Mouse (Mus musculus) liver, embryonic 16.5 days (tissue): Measurements from ENCODE around the gene Plau. TPM values are rescaled to one million over a fixed set of nuclear protein-coding genes. Genes with fewer than 3 reads are reported as not detected.
A peak's percentile ranks its signal among the peaks of the same experiment; 100 is the strongest.

Experiments
- ATAC-seq: fragments of 200-750 bp; cut with Nextera tagmentation; 2 replicates; pipeline ENCODE4 v1.8.0; 2017; ENCODE audit warnings: low read depth, mild to moderate bottlenecking, moderate number of reproducible peaks, moderate library complexity
- H3K27ac ChIP-seq: fragments of 300-500 bp; sonication (generic); 2 replicates; pipeline ENCODE4 v1.5.1; 2014; ENCODE audit warnings: mild to moderate bottlenecking, low read length
- H3K27me3 ChIP-seq: fragments of 300-500 bp; sonication (generic); 2 replicates; pipeline ENCODE4 v1.6.1; 2014; ENCODE audit warnings: low read depth, low read length, mixed read lengths; ENCODE audit not compliant: control insufficient read depth, insufficient read depth
- H3K36me3 ChIP-seq: fragments of 300-500 bp; sonication (generic); 2 replicates; pipeline ENCODE4 v1.6.1; 2014; ENCODE audit warnings: mild to moderate bottlenecking; ENCODE audit not compliant: control insufficient read depth, insufficient read depth
- H3K4me1 ChIP-seq: fragments of 300-500 bp; sonication (generic); 2 replicates; pipeline ENCODE4 v1.6.1; 2014; ENCODE audit warnings: low read depth, low read length, mixed read lengths; ENCODE audit not compliant: control insufficient read depth
- H3K4me2 ChIP-seq: fragments of 300-500 bp; sonication (generic); 2 replicates; pipeline ENCODE4 v1.6.1; 2014; ENCODE audit warnings: low read depth, low read length, mixed read lengths
- H3K4me3 ChIP-seq: fragments of 300-500 bp; sonication (generic); 2 replicates; pipeline ENCODE4 v1.5.1; 2014; ENCODE audit warnings: low read depth, mild to moderate bottlenecking, low read length
- H3K9ac ChIP-seq: fragments of 300-500 bp; sonication (generic); 2 replicates; pipeline ENCODE4 v1.6.1; 2014; ENCODE audit warnings: low read depth, low read length
- H3K9me3 ChIP-seq: fragments of 300-500 bp; sonication (generic); replicated peaks from 2 replicates; pipeline ENCODE4 v1.6.1; 2016; ENCODE audit warnings: low read length; ENCODE audit not compliant: control insufficient read depth
- WGBS: fragments of 180-500 bp; shearing (Covaris S2); extraction: QIAGEN DNeasy Blood & Tissue Kit; methylation state at CpG from one replicate; pipeline ENCODE4 v1.1.7; 2014; ENCODE audit not compliant: insufficient replicate concordance; 5-methylcytosine and 5-hydroxymethylcytosine counted together
- polyA plus RNA-seq: library from polyadenylated mRNA; unstranded; fragments of >200 nt; fragmentation: Nextera tagmentation; extraction: Ambion mirVana; gene quantifications from 2 replicates; pipeline ENCODE4 v1.2.1, GENCODE M21; 2015

Plau gene
- polyA plus RNA-seq: 0.91 and 1.2 TPM in 2 replicates

DNA sequence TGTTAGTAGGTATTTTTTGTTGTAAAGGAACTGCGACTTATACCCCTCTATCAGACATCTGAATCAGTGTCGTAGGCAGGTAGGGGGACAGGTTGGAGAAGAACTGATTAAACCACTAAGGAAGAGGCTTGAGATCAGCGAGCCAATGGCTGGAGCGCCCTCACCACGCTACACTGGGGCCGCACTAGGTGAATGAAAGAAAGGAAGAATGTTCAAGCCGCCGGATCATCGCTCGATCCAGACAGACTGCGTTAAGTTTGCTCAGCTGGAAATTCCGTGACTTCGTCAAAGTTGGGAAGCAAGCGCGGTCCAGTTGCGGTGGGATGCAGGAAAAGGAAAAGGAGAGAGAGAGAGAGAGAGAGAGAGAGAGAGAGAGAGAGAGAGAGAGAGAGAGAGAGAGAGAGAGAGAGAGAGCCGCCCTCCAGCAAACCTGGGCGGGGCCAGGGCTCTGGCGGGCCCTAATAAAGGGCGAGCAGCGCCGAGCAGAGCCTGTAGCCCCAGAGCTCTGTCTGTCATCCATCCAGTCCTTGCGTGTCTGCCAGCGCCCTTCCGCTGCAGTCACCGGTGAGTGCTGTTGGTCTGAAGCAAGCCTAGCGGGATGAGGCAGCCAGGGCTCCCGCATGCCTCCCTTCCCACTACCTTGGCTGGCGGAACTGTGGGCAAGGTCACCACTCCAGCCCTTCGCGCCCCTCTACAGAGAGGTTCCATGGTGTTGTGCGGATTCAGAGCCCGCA lies at the start of gene Plau:
Gene Plau (plus strand): TSS at position 490 of the 734 bp plus-strand sequence.
- Histone ChIP-seq H3K4me2 (peak within 1 kb of the TSS; percentile 65), H3K9me3 (no peaks in the 10 kb centered on the region), H3K9ac (peak within 1 kb of the TSS; percentile 48), H3K36me3 (no peaks in the 10 kb centered on the region), H3K27ac (no peak within 1 kb of the TSS), H3K27me3 (peaks cover 4% of the 10 kb centered on the region; the same call in 1 of the 2 replicates), H3K4me1 (no peaks in the 10 kb centered on the region), H3K4me3 (peak within 1 kb of the TSS; percentile 54)
- peak; percentile 79 for ATAC-seq
- 2% methylated on average over 33 of the region's 33 CpGs for WGBS

DNA sequence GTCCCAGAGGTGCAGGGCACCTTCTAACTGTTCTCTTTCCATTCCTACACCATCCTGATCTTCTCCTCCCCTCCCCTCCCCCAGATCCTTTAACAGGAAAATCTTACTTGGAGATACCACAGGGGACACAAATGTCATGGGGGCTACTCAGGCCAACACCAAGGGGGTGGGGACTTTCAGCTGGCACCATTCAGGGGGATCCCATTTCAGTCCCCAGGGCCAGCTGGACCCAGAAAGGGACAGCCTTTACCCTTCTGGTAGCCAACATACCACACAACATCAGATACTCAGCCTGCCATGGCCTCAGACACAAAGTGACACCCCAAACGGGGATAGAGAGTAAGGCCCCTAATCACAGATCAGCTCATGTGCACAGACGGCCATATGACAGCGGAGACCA lies 48.3 kb upstream of the Plau start:
- Histone ChIP-seq H3K4me2 (no peak overlapping the region), H3K27me3 (no peaks in the 10 kb centered on the region), H3K9ac (no peak overlapping the region), H3K27ac (no peak overlapping the region), H3K4me1 (peaks cover 16% of the 10 kb centered on the region), H3K36me3 (no peaks in the 10 kb centered on the region; the same call in 1 of the 2 replicates), H3K9me3 (no peaks in the 10 kb centered on the region), H3K4me3 (no peak overlapping the region)
- WGBS: 66% methylated on average over 3 of the region's 3 CpGs
- no peak for ATAC-seq

DNA sequence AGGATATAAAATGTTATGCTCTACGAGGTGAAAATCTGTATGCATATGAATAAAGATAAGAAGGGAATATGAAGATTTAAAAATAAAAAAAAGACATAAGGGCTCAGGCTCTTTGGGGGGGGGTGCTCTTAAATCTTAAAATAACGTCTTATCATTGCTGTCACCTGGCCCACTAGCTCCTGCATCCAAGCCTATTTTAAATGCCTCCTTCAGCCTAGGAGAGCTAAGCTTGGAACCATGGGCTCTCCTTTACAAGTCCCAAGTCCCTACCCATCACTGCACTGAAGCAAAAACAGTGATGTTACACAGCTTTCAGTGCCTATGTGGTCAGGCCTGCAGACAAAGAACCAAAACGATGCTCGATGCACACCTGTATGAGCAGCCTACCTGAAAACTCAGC lies 46.9 kb upstream of the Plau start:
- peaks cover 20% of the 10 kb centered on the region for H3K4me1 ChIP-seq
- 72% methylated on average over 4 of the region's 4 CpGs for WGBS
- no peaks in the 10 kb centered on the region; the same call in 1 of the 2 replicates for H3K36me3 ChIP-seq

DNA sequence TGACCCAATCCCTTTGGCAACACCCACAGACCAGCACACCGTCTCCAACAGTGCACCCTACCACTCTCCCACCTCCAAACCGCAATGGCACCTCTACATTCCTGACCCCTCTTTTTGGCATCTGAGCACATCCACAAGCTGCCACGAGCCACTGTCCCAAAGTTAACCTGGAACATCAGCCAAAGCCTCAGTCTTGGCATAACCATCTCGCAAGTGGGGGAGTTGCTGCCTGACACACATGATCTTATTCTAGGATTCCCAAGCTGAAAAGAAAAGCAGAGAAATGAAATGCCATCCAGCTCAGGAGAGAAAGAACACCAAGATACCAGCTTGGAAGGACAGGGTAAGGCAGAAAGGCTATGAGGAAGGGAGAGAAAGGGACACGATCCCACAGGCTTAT lies 46.0 kb upstream of the Plau start:
- 76% methylated on average over 5 of the region's 5 CpGs for WGBS
- H3K4me3 ChIP-seq: no peak overlapping the region
- H3K27me3 ChIP-seq: no peaks in the 10 kb centered on the region
- H3K4me2 ChIP-seq: no peak overlapping the region
- no peak overlapping the region for H3K27ac ChIP-seq
- H3K4me1 ChIP-seq: peaks cover 18% of the 10 kb centered on the region
- no peaks in the 10 kb centered on the region; the same call in 1 of the 2 replicates for H3K36me3 ChIP-seq
- no peaks in the 10 kb centered on the region for H3K9me3 ChIP-seq
- H3K9ac ChIP-seq: no peak overlapping the region
- ATAC-seq: no peak

More for the DNA sequence above, 46.9 kb upstream of the Plau start:
- no peaks in the 10 kb centered on the region for H3K27me3 ChIP-seq
- no peak overlapping the region for H3K27ac ChIP-seq
- no peak overlapping the region for H3K9ac ChIP-seq
- H3K4me3 ChIP-seq: no peak overlapping the region
- no peak overlapping the region for H3K4me2 ChIP-seq
- H3K9me3 ChIP-seq: no peaks in the 10 kb centered on the region
- no peak for ATAC-seq

DNA sequence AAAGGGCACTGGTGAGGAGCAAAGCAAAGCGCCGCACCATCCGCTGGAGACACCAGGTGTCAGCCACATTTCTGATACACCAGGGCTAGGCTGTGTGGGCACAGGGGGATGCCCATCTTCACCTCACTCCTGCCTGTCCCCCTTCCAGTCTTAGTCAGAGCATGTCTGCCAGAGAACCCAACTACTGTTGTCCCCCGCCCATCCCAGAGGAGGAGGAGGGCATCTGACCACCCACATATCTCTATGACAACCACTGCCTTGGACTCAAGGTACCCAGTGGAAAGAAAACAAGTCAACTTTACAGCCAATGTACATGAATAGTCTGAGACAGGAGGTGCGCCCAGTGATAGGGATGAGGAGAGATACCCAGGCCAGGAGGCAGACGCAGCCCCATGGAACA lies 45.5 kb upstream of the Plau start:
- Histone ChIP-seq H3K27ac (no peak overlapping the region), H3K4me1 (peaks cover 13% of the 10 kb centered on the region), H3K9me3 (no peaks in the 10 kb centered on the region), H3K9ac (no peak overlapping the region), H3K4me3 (no peak overlapping the region), H3K4me2 (no peak overlapping the region), H3K36me3 (no peaks in the 10 kb centered on the region; the same call in 1 of the 2 replicates), H3K27me3 (no peaks in the 10 kb centered on the region)
- 88% methylated on average over 6 of the region's 6 CpGs for WGBS
- no peak for ATAC-seq

DNA sequence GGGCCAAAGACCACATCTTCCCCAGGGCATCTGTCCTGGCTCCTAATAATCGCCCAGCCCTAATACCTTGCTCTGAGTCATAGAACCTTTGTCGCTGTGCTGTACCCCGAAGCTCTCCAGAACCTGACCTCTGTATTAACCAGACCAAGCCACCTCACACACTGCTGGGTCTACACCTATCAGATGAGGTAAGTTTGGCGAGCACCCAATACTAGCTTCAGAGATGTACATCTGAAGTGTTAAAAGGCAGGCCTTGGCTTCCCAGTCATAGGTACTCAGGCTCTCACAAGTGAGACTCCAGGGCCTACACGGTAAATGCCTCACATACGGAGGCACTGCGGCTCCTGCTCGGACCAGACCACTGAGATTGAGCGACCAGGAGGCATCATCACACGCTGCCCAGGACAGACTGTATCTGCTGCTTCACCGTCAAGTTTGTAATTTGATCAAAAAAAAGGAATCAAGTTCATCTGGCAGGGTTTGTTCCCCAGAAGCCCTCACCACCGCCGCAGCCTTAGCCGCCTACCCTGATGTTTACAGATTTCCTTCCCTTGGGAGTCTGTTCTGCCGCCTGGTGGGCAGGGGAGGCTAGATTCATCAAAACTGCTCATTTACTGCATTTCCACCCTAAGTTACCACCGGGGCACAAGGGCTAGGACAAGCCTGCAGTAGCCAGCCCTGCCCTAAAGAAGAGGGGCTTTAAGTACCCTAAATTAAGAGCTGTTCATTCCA lies 44.8 kb upstream of the Plau start:
- Histone ChIP-seq H3K27ac (no peak overlapping the region), H3K36me3 (no peaks in the 10 kb centered on the region; the same call in 1 of the 2 replicates), H3K9me3 (no peaks in the 10 kb centered on the region), H3K9ac (no peak overlapping the region), H3K4me2 (no peak overlapping the region), H3K27me3 (no peaks in the 10 kb centered on the region), H3K4me1 (peaks cover 11% of the 10 kb centered on the region), H3K4me3 (no peak overlapping the region)
- WGBS: 76% methylated on average over 16 of the region's 16 CpGs
- ATAC-seq: no peak

DNA sequence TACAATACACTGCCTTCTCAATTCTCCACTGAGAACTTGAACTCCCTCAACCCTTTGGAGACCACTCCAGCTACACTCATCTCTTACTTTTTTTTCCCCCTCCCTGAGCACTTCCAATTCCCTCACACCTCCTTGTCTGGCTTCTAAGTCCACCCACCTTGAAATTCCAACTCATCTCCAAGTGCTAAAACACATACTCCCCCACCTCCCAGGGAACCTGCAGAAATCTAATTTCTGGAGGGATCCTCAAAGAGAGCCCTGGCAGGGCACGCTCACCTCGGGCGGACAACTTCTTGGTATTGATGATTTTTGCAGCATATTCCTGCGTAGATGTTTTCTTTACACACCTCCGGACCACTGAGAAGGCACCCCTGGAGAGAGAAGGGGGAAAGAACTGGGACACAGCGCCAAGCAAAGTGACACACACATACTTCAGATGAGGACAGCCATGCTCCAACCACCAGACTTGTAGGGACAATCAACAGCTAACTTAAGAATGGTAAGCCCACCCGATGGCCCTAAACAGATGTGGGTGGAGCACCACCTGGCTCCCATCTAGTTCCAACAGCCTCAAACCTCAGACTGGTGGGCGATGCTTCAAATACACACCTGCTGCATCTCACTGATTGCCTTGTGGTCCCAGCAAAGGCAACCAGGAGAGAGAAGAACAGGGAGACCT lies 44.1 kb upstream of the Plau start:
- Histone ChIP-seq H3K9me3 (no peaks in the 10 kb centered on the region), H3K27me3 (no peaks in the 10 kb centered on the region), H3K4me2 (peak overlapping the region; percentile 95; the same call in 1 of the 2 replicates), H3K4me1 (peaks cover 11% of the 10 kb centered on the region), H3K36me3 (no peaks in the 10 kb centered on the region; the same call in 1 of the 2 replicates), H3K4me3 (peak overlapping the region; percentile 75), H3K27ac (no peak overlapping the region), H3K9ac (no peak overlapping the region; the same call in 1 of the 2 replicates)
- WGBS: 76% methylated on average over 8 of the region's 8 CpGs
- ATAC-seq: no peak

DNA sequence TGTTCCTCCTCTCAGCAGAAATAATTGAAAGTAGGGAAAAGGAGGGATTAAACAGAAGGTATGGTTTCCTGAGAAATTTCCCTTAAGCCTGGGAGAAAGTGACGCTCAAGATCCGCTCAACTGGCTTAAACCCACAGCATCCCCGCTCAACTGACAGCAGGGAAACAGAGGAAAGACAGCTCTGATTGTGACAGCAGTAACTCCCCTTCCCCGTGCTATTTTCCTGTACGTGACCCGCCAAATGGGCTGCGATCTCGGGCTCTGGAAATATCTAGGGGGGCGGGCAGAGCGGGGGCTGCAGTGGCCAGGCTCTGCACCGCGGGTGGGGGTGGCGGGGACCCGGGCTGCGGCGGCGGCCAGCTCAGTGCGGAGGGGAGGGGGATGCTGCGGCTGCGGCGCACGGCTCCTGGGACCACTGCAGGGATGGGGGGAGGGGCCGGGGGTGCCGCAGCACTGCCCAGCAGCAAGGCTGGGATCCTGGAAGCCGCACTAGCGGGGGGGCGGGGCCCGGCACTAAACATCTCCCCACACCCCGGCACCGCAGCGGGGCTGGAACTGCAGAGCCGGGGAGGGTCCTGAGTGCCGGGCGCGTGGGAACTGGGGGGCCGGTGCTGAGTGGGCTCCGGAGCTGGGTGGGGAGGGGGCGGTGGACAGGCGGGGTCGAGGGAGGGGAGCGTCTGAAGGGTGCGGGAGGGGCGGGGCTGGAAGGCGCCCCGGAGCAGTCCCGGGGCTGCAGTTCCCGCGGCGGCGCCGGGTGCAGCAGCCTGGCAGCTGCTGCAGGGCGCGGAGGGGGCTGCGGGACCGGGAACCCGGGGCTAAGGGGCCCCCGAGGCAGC lies 43.3 kb upstream of the Plau start:
- Histone ChIP-seq H3K9me3 (no peaks in the 10 kb centered on the region), H3K9ac (peak overlapping the region; percentile 70), H3K4me1 (peaks cover 11% of the 10 kb centered on the region), H3K27me3 (no peaks in the 10 kb centered on the region), H3K4me2 (peak overlapping the region; percentile 95), H3K27ac (no peak overlapping the region), H3K4me3 (peak overlapping the region; percentile 75), H3K36me3 (no peaks in the 10 kb centered on the region; the same call in 1 of the 2 replicates)
- peak; percentile 35 for ATAC-seq
- WGBS: 3% methylated on average over 38 of the region's 57 CpGs
